Mouse (Mus musculus): Measurements from ENCODE around the gene Gjc1. TPM values are rescaled to one million over a fixed set of nuclear protein-coding genes. Genes with fewer than 3 reads are reported as not detected.
A peak's percentile ranks its signal among the peaks of the same experiment; 100 is the strongest.

Gjc1 gene
- polyA plus RNA-seq, 1 experiment from 2014 or later, result 33.9 TPM

- Histone ChIP-seq H3K27ac (replicated peaks; ENCODE audit: low read depth, low read length) (no peak overlapping the region), H3K4me2 (ENCODE audit: low read length) (no peak overlapping the region), H3K9ac (replicated peaks; ENCODE audit: low read length) (no peak overlapping the region), H3K4me1 (ENCODE audit: control insufficient read depth, insufficient read depth, low read length) (peaks cover 12% of the 10 kb centered on the region; the same call in 1 of the 2 replicates), H3K4me3 (replicated peaks; ENCODE audit: low read depth, low read length) (no peak overlapping the region), H3K36me3 (ENCODE audit: control insufficient read depth, insufficient read depth, low read length) (peaks cover 25% of the 10 kb centered on the region), H3K9me3 (ENCODE audit: control insufficient read depth, low read length) (no peaks in the 10 kb centered on the region), H3K27me3 (ENCODE audit: control insufficient read depth, insufficient read depth, low read length) (no peaks in the 10 kb centered on the region)
- ATAC-seq (ENCODE audit: low FRiP score, low TSS enrichment) (no peak), DNase-seq (no peak)
- 82% methylated on average over 8 of the region's 8 CpGs for WGBS
These were observed 40.3 kb downstream of the Gjc1 start for GRCm38 (mm10) chr11:102779081-102779638.

GRCm38 (mm10) chr11:102778597-102778996 lies 40.9 kb downstream of the Gjc1 start:
- no peaks in the 10 kb centered on the region for H3K27me3 ChIP-seq (ENCODE audit: control insufficient read depth, insufficient read depth, low read length)
- no peak for ATAC-seq (ENCODE audit: low FRiP score, low TSS enrichment)
- 40% methylated on average over 5 of the region's 5 CpGs for WGBS

GRCm38 (mm10) chr11:102778165-102778564 lies 41.3 kb downstream of the Gjc1 start:
- ATAC-seq (ENCODE audit: low FRiP score, low TSS enrichment) (no peak), DNase-seq (no peak)
- Histone ChIP-seq H3K4me1 (ENCODE audit: control insufficient read depth, insufficient read depth, low read length) (peaks cover 16% of the 10 kb centered on the region), H3K4me2 (ENCODE audit: low read length) (peak overlapping the region; percentile 47; the same call in 1 of the 2 replicates), H3K36me3 (ENCODE audit: control insufficient read depth, insufficient read depth, low read length) (peaks cover 25% of the 10 kb centered on the region), H3K9ac (replicated peaks; ENCODE audit: low read length) (peak overlapping the region; percentile 39; the same call in 1 of the 2 replicates), H3K27ac (replicated peaks; ENCODE audit: low read depth, low read length) (no peak overlapping the region), H3K9me3 (ENCODE audit: control insufficient read depth, low read length) (no peaks in the 10 kb centered on the region), H3K4me3 (replicated peaks; ENCODE audit: low read depth, low read length) (no peak overlapping the region), H3K27me3 (ENCODE audit: control insufficient read depth, insufficient read depth, low read length) (no peaks in the 10 kb centered on the region)
- WGBS, result 34% methylated on average over 14 of the region's 14 CpGs

More at GRCm38 (mm10) chr11:102778597-102778996, 40.9 kb downstream of the Gjc1 start:
- H3K27ac ChIP-seq (replicated peaks; ENCODE audit: low read depth, low read length), result no peak overlapping the region
- peaks cover 12% of the 10 kb centered on the region; the same call in 1 of the 2 replicates for H3K4me1 ChIP-seq (ENCODE audit: control insufficient read depth, insufficient read depth, low read length)
- peaks cover 25% of the 10 kb centered on the region for H3K36me3 ChIP-seq (ENCODE audit: control insufficient read depth, insufficient read depth, low read length)
- H3K9ac ChIP-seq (replicated peaks; ENCODE audit: low read length), result no peak overlapping the region
- no peak for DNase-seq
- no peak overlapping the region for H3K4me3 ChIP-seq (replicated peaks; ENCODE audit: low read depth, low read length)
- no peak overlapping the region for H3K4me2 ChIP-seq (ENCODE audit: low read length)
- no peaks in the 10 kb centered on the region for H3K9me3 ChIP-seq (ENCODE audit: control insufficient read depth, low read length)

- Histone ChIP-seq H3K9me3 (ENCODE audit: control insufficient read depth, low read length) (no peaks in the 10 kb centered on the region), H3K36me3 (ENCODE audit: control insufficient read depth, insufficient read depth, low read length) (peaks cover 25% of the 10 kb centered on the region), H3K9ac (replicated peaks; ENCODE audit: low read length) (peak overlapping the region; percentile 39; the same call in 1 of the 2 replicates), H3K27ac (replicated peaks; ENCODE audit: low read depth, low read length) (no peak overlapping the region), H3K4me2 (ENCODE audit: low read length) (peak overlapping the region; percentile 47), H3K4me3 (replicated peaks; ENCODE audit: low read depth, low read length) (peak overlapping the region; percentile 14; the same call in 1 of the 2 replicates), H3K27me3 (ENCODE audit: control insufficient read depth, insufficient read depth, low read length) (no peaks in the 10 kb centered on the region), H3K4me1 (ENCODE audit: control insufficient read depth, insufficient read depth, low read length) (peaks cover 22% of the 10 kb centered on the region)
- no peak for ATAC-seq (ENCODE audit: low FRiP score, low TSS enrichment)
- 25% methylated on average over 21 of the region's 21 CpGs for WGBS
- peak; percentile 84 for DNase-seq
These were observed 41.9 kb downstream of the Gjc1 start for GRCm38 (mm10) chr11:102777598-102777997.

- 1% methylated on average over 25 of the region's 25 CpGs for WGBS
- H3K9me3 ChIP-seq (ENCODE audit: control insufficient read depth, low read length), result no peaks in the 10 kb centered on the region
- DNase-seq, result peak; percentile 94
- peak; percentile 76 for ATAC-seq (ENCODE audit: low FRiP score, low TSS enrichment)
- no peaks in the 10 kb centered on the region for H3K27me3 ChIP-seq (ENCODE audit: control insufficient read depth, insufficient read depth, low read length)
- H3K27ac ChIP-seq (replicated peaks; ENCODE audit: low read depth, low read length), result peak overlapping the region; percentile 97
- peaks cover 25% of the 10 kb centered on the region for H3K36me3 ChIP-seq (ENCODE audit: control insufficient read depth, insufficient read depth, low read length)
- H3K4me2 ChIP-seq (ENCODE audit: low read length), result peak overlapping the region; percentile 93
- peak overlapping the region; percentile 88 for H3K9ac ChIP-seq (replicated peaks; ENCODE audit: low read length)
- peak overlapping the region; percentile 60 for H3K4me3 ChIP-seq (replicated peaks; ENCODE audit: low read depth, low read length)
- H3K4me1 ChIP-seq (ENCODE audit: control insufficient read depth, insufficient read depth, low read length), result peaks cover 42% of the 10 kb centered on the region
These were observed 44.8 kb downstream of the Gjc1 start for GRCm38 (mm10) chr11:102774621-102775141.

- Histone ChIP-seq H3K4me3 (replicated peaks; ENCODE audit: low read depth, low read length) (peak overlapping the region; percentile 60), H3K9me3 (ENCODE audit: control insufficient read depth, low read length) (no peaks in the 10 kb centered on the region), H3K9ac (replicated peaks; ENCODE audit: low read length) (peak overlapping the region; percentile 88), H3K27me3 (ENCODE audit: control insufficient read depth, insufficient read depth, low read length) (no peaks in the 10 kb centered on the region), H3K4me2 (ENCODE audit: low read length) (peak overlapping the region; percentile 93), H3K4me1 (ENCODE audit: control insufficient read depth, insufficient read depth, low read length) (peaks cover 46% of the 10 kb centered on the region), H3K27ac (replicated peaks; ENCODE audit: low read depth, low read length) (peak overlapping the region; percentile 97), H3K36me3 (ENCODE audit: control insufficient read depth, insufficient read depth, low read length) (peaks cover 25% of the 10 kb centered on the region)
- ATAC-seq (ENCODE audit: low FRiP score, low TSS enrichment) (peak; percentile 48), DNase-seq (peak; percentile 97)
- WGBS, result under 1% methylated on average over 46 of the region's 46 CpGs
These were observed 45.5 kb downstream of the Gjc1 start for GRCm38 (mm10) chr11:102773713-102774611.

GRCm38 (mm10) chr11:102772771-102773700 lies 46.5 kb downstream of the Gjc1 start:
- ATAC-seq (ENCODE audit: low FRiP score, low TSS enrichment), result no peak
- H3K4me1 ChIP-seq (ENCODE audit: control insufficient read depth, insufficient read depth, low read length), result peaks cover 49% of the 10 kb centered on the region
- H3K4me2 ChIP-seq (ENCODE audit: low read length), result no peak overlapping the region
- peak; percentile 76 for DNase-seq
- H3K27me3 ChIP-seq (ENCODE audit: control insufficient read depth, insufficient read depth, low read length), result no peaks in the 10 kb centered on the region
- no peaks in the 10 kb centered on the region for H3K9me3 ChIP-seq (ENCODE audit: control insufficient read depth, low read length)
- WGBS, result 67% methylated on average over 18 of the region's 18 CpGs
- peak overlapping the region; percentile 20; the same call in 1 of the 2 replicates for H3K9ac ChIP-seq (replicated peaks; ENCODE audit: low read length)
- H3K4me3 ChIP-seq (replicated peaks; ENCODE audit: low read depth, low read length), result no peak overlapping the region
- peaks cover 22% of the 10 kb centered on the region for H3K36me3 ChIP-seq (ENCODE audit: control insufficient read depth, insufficient read depth, low read length)
- peak overlapping the region; percentile 97 for H3K27ac ChIP-seq (replicated peaks; ENCODE audit: low read depth, low read length)

Measured in midbrain, embryonic 14.5 days (tissue).